Mouse (Mus musculus) MEL (cell line): ENCODE data around the gene Itpr1. TPM values are rescaled to one million over a fixed set of nuclear protein-coding genes. Genes with fewer than 3 reads are reported as not detected.

Experiments
- DNase-seq: peaks from one replicate; pipeline ENCODE4 v3.0.0; 2011; ENCODE audit warnings: low read depth, low spot score
- H3K27ac ChIP-seq: 2 replicates; pipeline ENCODE4 v1.5.1; 2012; ENCODE audit warnings: low read depth, mild to moderate bottlenecking, control low read depth, low read length, moderate library complexity; ENCODE audit not compliant: control insufficient read depth
- H3K27me3 ChIP-seq, 2 experiments: fragments of 150-350 bp in 1 of 2; sonication (generic) in 1 of 2; 2 replicates each; pipeline ENCODE4 v1.6.1; 2012; ENCODE audit warnings: low read length in 2 of 2, mild to moderate bottlenecking in 2 of 2, improper control_type of control experiment in 1 of 2, moderate library complexity in 1 of 2; ENCODE audit not compliant: insufficient read depth in 2 of 2, control insufficient read depth in 1 of 2
- H3K36me3 ChIP-seq, 2 experiments: 2 replicates each; pipeline ENCODE4 v1.6.1; 2012 to 2014; ENCODE audit warnings: low read length in 2 of 2, improper control_type of control experiment in 1 of 2, inconsistent platforms in 1 of 2, mild to moderate bottlenecking in 1 of 2; ENCODE audit not compliant: insufficient read depth in 2 of 2, control insufficient read depth in 1 of 2
- H3K4me1 ChIP-seq, 2 experiments: fragments of 150-350 bp in 1 of 2; sonication (generic) in 1 of 2; 2 replicates each; pipeline ENCODE4 v1.6.1; 2012; ENCODE audit warnings: low read length in 2 of 2, improper control_type of control experiment in 1 of 2, mild to moderate bottlenecking in 1 of 2; ENCODE audit not compliant: insufficient read depth in 2 of 2, control insufficient read depth in 1 of 2
- H3K4me3 ChIP-seq, 2 experiments: fragments of 150-350 bp in 1 of 2; sonication (generic) in 1 of 2; 2 replicates each; pipeline ENCODE4 v1.5.1; 2012; ENCODE audit warnings: low read depth in 2 of 2, low read length in 2 of 2, mild to moderate bottlenecking in 2 of 2, moderate library complexity in 2 of 2, control low read depth in 1 of 2, improper control_type of control experiment in 1 of 2; ENCODE audit not compliant: control insufficient read depth in 1 of 2, insufficient read depth in 1 of 2
- H3K79me2 ChIP-seq: 2 replicates; pipeline ENCODE4 v1.6.1; 2012; ENCODE audit warnings: mild to moderate bottlenecking, low read length, moderate library complexity; ENCODE audit not compliant: control insufficient read depth, poor library complexity, insufficient read depth
- H3K9ac ChIP-seq: 2 replicates; pipeline ENCODE4 v1.6.1; 2012; ENCODE audit warnings: low read depth, mild to moderate bottlenecking, control low read depth, low read length, moderate library complexity; ENCODE audit not compliant: control insufficient read depth, poor library complexity, severe bottlenecking
- H3K9me3 ChIP-seq: fragments of 150-350 bp; sonication (generic); replicated peaks from 2 replicates; pipeline ENCODE4 v1.6.1; 2012; ENCODE audit warnings: mild to moderate bottlenecking, low read length, improper control_type of control experiment, moderate library complexity; ENCODE audit not compliant: insufficient read depth
- BHLHE40 ChIP-seq: IDR thresholded peaks from 2 replicates; pipeline ENCODE4 v1.6.1; 2012; ENCODE audit warnings: low read depth, mild to moderate bottlenecking, inconsistent platforms, low read length, improper control_type of control experiment, borderline replicate concordance
- CHD1 ChIP-seq: IDR thresholded peaks from 2 replicates; pipeline ENCODE4 v1.6.1; 2012; ENCODE audit warnings: low read depth, mild to moderate bottlenecking, inconsistent platforms, low read length, improper control_type of control experiment
- CTCF ChIP-seq, 3 experiments: IDR thresholded peaks in 2 of 3; conservative IDR thresholded peaks in 1 of 3; 2 replicates each; pipeline ENCODE4 v1.5.1; 2011 to 2012; ENCODE audit warnings: low read length in 3 of 3, low read depth in 2 of 3, mild to moderate bottlenecking in 2 of 3, improper control_type of control experiment in 1 of 3, inconsistent platforms in 1 of 3, mixed read lengths in 1 of 3, moderate library complexity in 1 of 3; ENCODE audit not compliant: control insufficient read depth in 1 of 3, insufficient read depth in 1 of 3, poor library complexity in 1 of 3, severe bottlenecking in 1 of 3
- E2F4 ChIP-seq: IDR thresholded peaks from 2 replicates; pipeline ENCODE4 v1.6.1; 2011; ENCODE audit warnings: low read depth, low read length, improper control_type of control experiment, borderline replicate concordance
- EP300 ChIP-seq, 2 experiments: IDR thresholded peaks; 2 replicates each; pipeline ENCODE4 v1.6.1; 2011; ENCODE audit warnings: improper control_type of control experiment in 2 of 2, low read length in 2 of 2, low read depth in 1 of 2, mild to moderate bottlenecking in 1 of 2
- ETS1 ChIP-seq: IDR thresholded peaks from 2 replicates; pipeline ENCODE4 v1.6.1; 2012; ENCODE audit warnings: low read depth, mild to moderate bottlenecking, inconsistent platforms, low read length, improper control_type of control experiment, moderate library complexity
- GABPA ChIP-seq: IDR thresholded peaks from 2 replicates; pipeline ENCODE4 v1.6.1; 2012; ENCODE audit warnings: low read depth, mild to moderate bottlenecking, inconsistent platforms, low read length, improper control_type of control experiment, moderate library complexity
- GATA1 ChIP-seq: IDR thresholded peaks from 2 replicates; pipeline ENCODE4 v1.6.1; 2011; ENCODE audit warnings: low read depth, low read length, improper control_type of control experiment
- HCFC1 ChIP-seq: IDR thresholded peaks from 2 replicates; pipeline ENCODE4 v1.6.1; 2012; ENCODE audit warnings: low read depth, mild to moderate bottlenecking, inconsistent platforms, low read length, improper control_type of control experiment, moderate library complexity
- JUND ChIP-seq: IDR thresholded peaks from 2 replicates; pipeline ENCODE4 v1.6.1; 2011; ENCODE audit warnings: low read depth, mild to moderate bottlenecking, improper control_type of control experiment, low read length
- KAT2A ChIP-seq: conservative IDR thresholded peaks from 2 replicates; pipeline ENCODE4 v1.6.1; 2012; ENCODE audit warnings: low read depth, low read length, improper control_type of control experiment, inconsistent platforms
- MAFK ChIP-seq: IDR thresholded peaks from 2 replicates; pipeline ENCODE4 v1.6.1; 2011; ENCODE audit warnings: low read depth, mild to moderate bottlenecking, low read length, improper control_type of control experiment, borderline replicate concordance
- MAX ChIP-seq: IDR thresholded peaks from 2 replicates; pipeline ENCODE4 v1.6.1; 2011; ENCODE audit warnings: low read length, improper control_type of control experiment
- MAZ ChIP-seq: IDR thresholded peaks from 2 replicates; pipeline ENCODE4 v1.6.1; 2012; ENCODE audit warnings: low read depth, mild to moderate bottlenecking, inconsistent platforms, low read length, improper control_type of control experiment
- MYB ChIP-seq: IDR thresholded peaks from 2 replicates; pipeline ENCODE4 v1.6.1; 2011; ENCODE audit warnings: mild to moderate bottlenecking, low read depth, low read length, improper control_type of control experiment
- MYC ChIP-seq: IDR thresholded peaks from 2 replicates; pipeline ENCODE4 v1.6.1; 2011; ENCODE audit warnings: low read depth, mild to moderate bottlenecking, low read length, improper control_type of control experiment, moderate library complexity
- NRF1 ChIP-seq: IDR thresholded peaks from 2 replicates; pipeline ENCODE4 v1.6.1; 2014; ENCODE audit warnings: low read depth, mild to moderate bottlenecking, inconsistent platforms, low read length, improper control_type of control experiment, moderate library complexity; ENCODE audit not compliant: poor library complexity, insufficient read depth, severe bottlenecking
- POLR2A ChIP-seq, 2 experiments: IDR thresholded peaks; 2 replicates each; pipeline ENCODE4 v1.6.1; 2011 to 2012; ENCODE audit warnings: low read length in 2 of 2, mild to moderate bottlenecking in 2 of 2, control low read depth in 1 of 2, improper control_type of control experiment in 1 of 2, low read depth in 1 of 2, moderate library complexity in 1 of 2; ENCODE audit not compliant: control insufficient read depth in 1 of 2, insufficient read depth in 1 of 2, poor library complexity in 1 of 2
- POLR2AphosphoS5 ChIP-seq: IDR thresholded peaks from 2 replicates; pipeline ENCODE4 v1.6.1; 2012; ENCODE audit warnings: low read depth, borderline replicate concordance, mild to moderate bottlenecking, inconsistent platforms, low read length, moderate library complexity, mixed read lengths
- RAD21 ChIP-seq: IDR thresholded peaks from 2 replicates; pipeline ENCODE4 v1.6.1; 2011; ENCODE audit warnings: mild to moderate bottlenecking, low read depth, low read length, improper control_type of control experiment
- SIN3A ChIP-seq: IDR thresholded peaks from 2 replicates; pipeline ENCODE4 v1.6.1; 2012; ENCODE audit warnings: low read length, improper control_type of control experiment, inconsistent platforms
- SMC3 ChIP-seq: IDR thresholded peaks from 2 replicates; pipeline ENCODE4 v1.6.1; 2011; ENCODE audit warnings: low read depth, low read length, improper control_type of control experiment
- UBTF ChIP-seq: IDR thresholded peaks from 2 replicates; pipeline ENCODE4 v1.6.1; 2012; ENCODE audit warnings: low read depth, mild to moderate bottlenecking, inconsistent platforms, low read length, improper control_type of control experiment, moderate library complexity, borderline replicate concordance; ENCODE audit not compliant: insufficient read depth
- USF2 ChIP-seq, 2 experiments: IDR thresholded peaks; 2 replicates each; pipeline ENCODE4 v1.6.1; 2011 to 2012; ENCODE audit warnings: improper control_type of control experiment in 2 of 2, low read length in 2 of 2, borderline replicate concordance in 1 of 2, inconsistent platforms in 1 of 2, low read depth in 1 of 2, mild to moderate bottlenecking in 1 of 2; ENCODE audit not compliant: insufficient read depth in 1 of 2
- ZKSCAN1 ChIP-seq: IDR thresholded peaks from 2 replicates; pipeline ENCODE4 v1.6.1; 2012; ENCODE audit warnings: low read depth, mild to moderate bottlenecking, inconsistent platforms, low read length, improper control_type of control experiment, moderate library complexity
- ZNF384 ChIP-seq: IDR thresholded peaks from 2 replicates; pipeline ENCODE4 v1.6.1; 2012; ENCODE audit warnings: low read depth, mild to moderate bottlenecking, inconsistent platforms, low read length, improper control_type of control experiment
- polyA plus RNA-seq, 2 experiments: library from polyadenylated mRNA; stranded (reverse) in 1 of 2; unstranded in 1 of 2; fragments of >175 nt in 1 of 2; fragments of >200 nt in 1 of 2; gene quantifications; 2 replicates each; pipeline versions ENCODE4 v1.2.1 to v1.2.4; 2012; ENCODE audit warnings: low replicate concordance in 2 of 2, low read depth in 1 of 2; ENCODE audit not compliant: insufficient read length in 2 of 2, insufficient read depth in 1 of 2, missing spikeins in 1 of 2
- total RNA-seq: library from RNA; depleted of rRNA; stranded (reverse); fragments of 300-350 nt; gene quantifications from 2 replicates; pipeline ENCODE4 v1.2.3, GENCODE M21; 2012

The Itpr1 gene
- total and polyA plus RNA-seq, 3 experiments: 15.6 to 19.0 TPM; not detected in 1

GRCm38 (mm10) chr6:108248519-108248918 lies 35.6 kb downstream of the Itpr1 start:
- Histone ChIP-seq H3K9me3 (no peaks in the 10 kb centered on the region), H3K79me2 (peaks cover 1% of the 10 kb centered on the region; the same call in 1 of the 2 replicates), H3K27ac (peak overlapping the region; percentile 65), H3K9ac (peak overlapping the region; percentile 17; the same call in 1 of the 2 replicates), H3K36me3 (peaks cover 0 to 9% of the 10 kb centered on the region in 2 experiments; a peak in 3 of 4 replicates), H3K4me1 (peaks cover 6 to 7% of the 10 kb centered on the region in 2 experiments; a peak in 2 of 4 replicates), H3K27me3 (no peaks in the 10 kb centered on the region), H3K4me3 (no peak overlapping the region)
- DNase-seq: peak; percentile 46
- TF ChIP-seq MAFK (no peak), HCFC1 (no peak), GATA1 (no peak), SIN3A (no peak), BHLHE40 (no peak), GABPA (no peak), MAZ (no peak), CHD1 (no peak), CTCF (IDR thresholded peaks at IDR 0.05 in 2 of 3, conservative IDR thresholded peaks at IDR 0.05 in 1 of 3; ENCODE audit: control insufficient read depth in 1 of 3, insufficient read depth in 1 of 3, low read depth in 2 of 3, low read length in 3 of 3, poor library complexity in 1 of 3, severe bottlenecking in 1 of 3) (no peak), ETS1 (no peak), USF2 (IDR thresholded peaks at IDR 0.05; ENCODE audit: borderline replicate concordance in 1 of 2, insufficient read depth in 1 of 2, low read depth in 1 of 2, low read length in 2 of 2) (no peak), ZKSCAN1 (no peak), POLR2A (IDR thresholded peaks at IDR 0.05; ENCODE audit: control insufficient read depth in 1 of 2, insufficient read depth in 1 of 2, low read depth in 1 of 2, low read length in 2 of 2, poor library complexity in 1 of 2) (no peak), MYB (no peak), SMC3 (no peak)

GRCm38 (mm10) chr6:108249031-108249917 lies 36.4 kb downstream of the Itpr1 start:
- H3K36me3 ChIP-seq: peaks cover 0 to 9% of the 10 kb centered on the region in 2 experiments; a peak in 3 of 4 replicates
- H3K4me3 ChIP-seq: peak overlapping the region in 1 of 2 experiments; percentile 16; a peak in 1 of 4 replicates
- peaks cover 6 to 7% of the 10 kb centered on the region in 2 experiments; a peak in 2 of 4 replicates for H3K4me1 ChIP-seq
- H3K27me3 ChIP-seq: no peaks in the 10 kb centered on the region
- peaks cover 1% of the 10 kb centered on the region; the same call in 1 of the 2 replicates for H3K79me2 ChIP-seq
- peak overlapping the region; percentile 17; the same call in 1 of the 2 replicates for H3K9ac ChIP-seq
- peak overlapping the region; percentile 65 for H3K27ac ChIP-seq
- peak; percentile 81 for DNase-seq
- H3K9me3 ChIP-seq: no peaks in the 10 kb centered on the region
- no peak for TF ChIP-seq JUND
- TF ChIP-seq MAFK: no peak
- TF ChIP-seq KAT2A: no peak
- TF ChIP-seq MAZ: no peak
- no peak for TF ChIP-seq RAD21
- TF ChIP-seq MYC: no peak
- no peak for TF ChIP-seq E2F4
- TF ChIP-seq ZKSCAN1: no peak
- TF ChIP-seq HCFC1: no peak
- TF ChIP-seq GABPA: no peak
- TF ChIP-seq SIN3A: no peak
- TF ChIP-seq UBTF: no peak
- TF ChIP-seq MAX: peak; percentile 66
- no peak for TF ChIP-seq POLR2A (IDR thresholded peaks at IDR 0.05; ENCODE audit: control insufficient read depth in 1 of 2, insufficient read depth in 1 of 2, low read depth in 1 of 2, low read length in 2 of 2, poor library complexity in 1 of 2)
- no peak for TF ChIP-seq BHLHE40
- TF ChIP-seq CHD1: no peak
- TF ChIP-seq USF2 (IDR thresholded peaks at IDR 0.05; ENCODE audit: borderline replicate concordance in 1 of 2, insufficient read depth in 1 of 2, low read depth in 1 of 2, low read length in 2 of 2): peak in 1 of 2 experiments; percentile 69; a peak in 1 of 4 replicates
- TF ChIP-seq NRF1: no peak
- TF ChIP-seq ZNF384: no peak
- no peak; a peak in 1 of 4 replicates for TF ChIP-seq EP300 (IDR thresholded peaks at IDR 0.05; ENCODE audit: low read depth in 1 of 2, low read length in 2 of 2)
- no peak for TF ChIP-seq POLR2AphosphoS5
